Mouse (Mus musculus) right cerebral cortex, postnatal 36 days (tissue): ENCODE measurements at regions not wholly inside any gene's neighbourhood (a gene's known extent, or its start where the extent isn't known, plus 50 kb on each side); places are given as distances from the start of the nearest gene placed in this dataset.

Experiments
- DNase-seq, 2 experiments: peaks; one replicate each; pipeline ENCODE4 v3.0.0; 2022; ENCODE audit warnings: low spot score in 2 of 2, mixed read lengths in 1 of 2

- no peak for DNase-seq
These were observed 744.5 kb downstream of the Brinp3 start for GRCm38 (mm10) chr1:147239108-147239507.

GRCm38 (mm10) chr1:147273324-147273723, 778.8 kb downstream of the Brinp3 start:
- DNase-seq: no peak

- no peak for DNase-seq
These were observed 796.6 kb downstream of the Brinp3 start for GRCm38 (mm10) chr1:147291119-147291518.

GRCm38 (mm10) chr1:147309246-147309645, 814.7 kb downstream of the Brinp3 start:
- DNase-seq: peak; percentile 1 to 3

- peak; percentile 39 to 45 for DNase-seq
These were observed 848.9 kb downstream of the Brinp3 start for GRCm38 (mm10) chr1:147343276-147343953.

- DNase-seq: no peak
These were observed 849.5 kb downstream of the Brinp3 start for GRCm38 (mm10) chr1:147344027-147344426.
